Mouse (Mus musculus): Measurements from ENCODE around the gene Gsg1l. TPM values are rescaled to one million over a fixed set of nuclear protein-coding genes. Genes with fewer than 3 reads are reported as not detected.

The Gsg1l gene
- polyA plus RNA-seq, 1 experiment from 2014 or later = 0.96 TPM

GRCm38 (mm10) chr7:125832767-125833166, 249.4 kb downstream of the Gsg1l start:
- H3K9me3 ChIP-seq (ENCODE audit: low read length) = no peaks in the 10 kb centered on the region
- WGBS = 55% methylated on average over 1 of the region's 1 CpGs
- ATAC-seq (ENCODE audit: low FRiP score, low TSS enrichment) = no peak

GRCm38 (mm10) chr7:125829121-125829666, 253.0 kb downstream of the Gsg1l start:
- peaks cover 3% of the 10 kb centered on the region; the same call in 1 of the 2 replicates for H3K36me3 ChIP-seq (ENCODE audit: insufficient read depth, low read length)
- H3K27ac ChIP-seq (ENCODE audit: low read length) = no peak overlapping the region
- H3K9me3 ChIP-seq (ENCODE audit: low read length) = no peaks in the 10 kb centered on the region
- no peak for ATAC-seq (ENCODE audit: low FRiP score, low TSS enrichment)
- WGBS = 76% methylated on average over 3 of the region's 3 CpGs
- no peak overlapping the region for H3K4me2 ChIP-seq (replicated peaks; ENCODE audit: low read depth, low read length)
- no peaks in the 10 kb centered on the region for H3K27me3 ChIP-seq (ENCODE audit: insufficient read depth, low read length)
- H3K9ac ChIP-seq (replicated peaks; ENCODE audit: low read length) = no peak overlapping the region
- peaks cover 16% of the 10 kb centered on the region; the same call in 1 of the 2 replicates for H3K4me1 ChIP-seq (ENCODE audit: insufficient read depth, low read length)
- no peak overlapping the region for H3K4me3 ChIP-seq (ENCODE audit: low read length)

More at GRCm38 (mm10) chr7:125832767-125833166, 249.4 kb downstream of the Gsg1l start:
- no peak overlapping the region for H3K4me2 ChIP-seq (replicated peaks; ENCODE audit: low read depth, low read length)
- no peak overlapping the region for H3K27ac ChIP-seq (ENCODE audit: low read length)
- no peaks in the 10 kb centered on the region for H3K27me3 ChIP-seq (ENCODE audit: insufficient read depth, low read length)
- 0 out of 2 replicates have a peak, but pooled peaks cover 7% of the 10 kb centered on the region for H3K4me1 ChIP-seq (ENCODE audit: insufficient read depth, low read length)
- no peak overlapping the region for H3K9ac ChIP-seq (replicated peaks; ENCODE audit: low read length)
- no peak overlapping the region for H3K4me3 ChIP-seq (ENCODE audit: low read length)
- peaks cover 3% of the 10 kb centered on the region; the same call in 1 of the 2 replicates for H3K36me3 ChIP-seq (ENCODE audit: insufficient read depth, low read length)

- Histone ChIP-seq H3K9ac (replicated peaks; ENCODE audit: low read length) (no peak overlapping the region), H3K4me2 (replicated peaks; ENCODE audit: low read depth, low read length) (no peak overlapping the region), H3K27me3 (ENCODE audit: insufficient read depth, low read length) (no peaks in the 10 kb centered on the region), H3K4me1 (ENCODE audit: insufficient read depth, low read length) (peaks cover 16% of the 10 kb centered on the region; the same call in 1 of the 2 replicates), H3K9me3 (ENCODE audit: low read length) (no peaks in the 10 kb centered on the region), H3K36me3 (ENCODE audit: insufficient read depth, low read length) (peaks cover 3% of the 10 kb centered on the region; the same call in 1 of the 2 replicates), H3K4me3 (ENCODE audit: low read length) (no peak overlapping the region), H3K27ac (ENCODE audit: low read length) (no peak overlapping the region; the same call in 1 of the 2 replicates)
- WGBS = 69% methylated on average over 5 of the region's 5 CpGs
- 0 out of 2 replicates have a peak, but pooled peaks have one; percentile 23 for ATAC-seq (ENCODE audit: low FRiP score, low TSS enrichment)
Observed at GRCm38 (mm10) chr7:125828561-125828960, 253.7 kb downstream of the Gsg1l start.

Other genes with a start within 250 kb of the Gsg1l start
- 48.3 and 54.3 TPM in 2 replicates for gene Xpo6, start 118.1 kb upstream of the Gsg1l start, polyA plus RNA-seq (2015; fragmentation: Nextera tagmentation; extraction: Ambion mirVana)
- 25.9 and 29.7 TPM in 2 replicates for gene Sbk1, start 190.2 kb upstream of the Gsg1l start, polyA plus RNA-seq (2015; fragmentation: Nextera tagmentation; extraction: Ambion mirVana)

Measured in kidney, embryonic 16.5 days (tissue).